Mouse (Mus musculus): Measurements from ENCODE around the gene Ccm2l. TPM values are rescaled to one million over a fixed set of nuclear protein-coding genes. Genes with fewer than 3 reads are reported as not detected.

Gene Ccm2l
- polyA plus RNA-seq (2014; fragmentation: Illumina TruSeq; extraction: RNeasy Lipid Tissue Mini Kit (QIAGEN cat#74804); ENCODE audit: low read depth, low replicate concordance): 11.4 TPM

DNA sequence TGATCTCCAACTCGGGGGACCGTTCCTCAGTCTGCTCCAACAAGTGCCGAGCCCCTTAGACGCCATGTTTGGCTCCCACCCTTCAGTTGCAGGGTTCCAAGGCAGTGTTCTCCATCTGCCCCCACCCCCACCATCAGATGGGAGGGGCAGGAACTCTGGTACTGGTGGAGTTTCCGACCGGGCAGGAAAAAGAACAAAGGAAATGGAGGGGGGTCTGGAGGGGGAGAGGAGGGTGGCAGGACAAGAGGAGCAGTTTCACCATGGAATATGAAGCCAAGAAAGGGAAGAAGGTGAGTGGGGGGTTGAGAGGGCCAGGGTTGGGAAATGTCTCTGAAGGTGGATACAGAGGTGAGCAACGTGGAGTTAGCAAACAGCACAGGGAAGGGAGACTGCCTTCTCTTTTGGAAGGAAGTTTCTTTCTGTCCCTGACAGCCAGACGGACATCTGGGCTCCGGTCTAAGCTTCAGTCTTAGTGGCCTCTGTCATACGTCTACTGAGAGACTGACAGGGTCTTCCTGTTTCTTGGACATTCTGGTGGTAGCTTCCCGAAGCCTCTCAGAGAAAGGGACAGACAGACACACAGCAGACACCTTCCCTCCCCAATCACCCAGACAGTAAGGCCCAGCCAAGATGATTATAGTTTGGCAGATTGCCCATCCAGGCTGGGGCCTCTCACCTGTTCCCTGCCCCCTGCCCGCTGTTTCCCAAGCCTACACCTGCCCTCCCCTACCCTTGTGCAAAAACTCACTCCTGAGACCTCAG lies at the start of gene Ccm2l:
TSS of gene Ccm2l (plus strand) at position 209 of the 762 bp plus-strand sequence.

DNA sequence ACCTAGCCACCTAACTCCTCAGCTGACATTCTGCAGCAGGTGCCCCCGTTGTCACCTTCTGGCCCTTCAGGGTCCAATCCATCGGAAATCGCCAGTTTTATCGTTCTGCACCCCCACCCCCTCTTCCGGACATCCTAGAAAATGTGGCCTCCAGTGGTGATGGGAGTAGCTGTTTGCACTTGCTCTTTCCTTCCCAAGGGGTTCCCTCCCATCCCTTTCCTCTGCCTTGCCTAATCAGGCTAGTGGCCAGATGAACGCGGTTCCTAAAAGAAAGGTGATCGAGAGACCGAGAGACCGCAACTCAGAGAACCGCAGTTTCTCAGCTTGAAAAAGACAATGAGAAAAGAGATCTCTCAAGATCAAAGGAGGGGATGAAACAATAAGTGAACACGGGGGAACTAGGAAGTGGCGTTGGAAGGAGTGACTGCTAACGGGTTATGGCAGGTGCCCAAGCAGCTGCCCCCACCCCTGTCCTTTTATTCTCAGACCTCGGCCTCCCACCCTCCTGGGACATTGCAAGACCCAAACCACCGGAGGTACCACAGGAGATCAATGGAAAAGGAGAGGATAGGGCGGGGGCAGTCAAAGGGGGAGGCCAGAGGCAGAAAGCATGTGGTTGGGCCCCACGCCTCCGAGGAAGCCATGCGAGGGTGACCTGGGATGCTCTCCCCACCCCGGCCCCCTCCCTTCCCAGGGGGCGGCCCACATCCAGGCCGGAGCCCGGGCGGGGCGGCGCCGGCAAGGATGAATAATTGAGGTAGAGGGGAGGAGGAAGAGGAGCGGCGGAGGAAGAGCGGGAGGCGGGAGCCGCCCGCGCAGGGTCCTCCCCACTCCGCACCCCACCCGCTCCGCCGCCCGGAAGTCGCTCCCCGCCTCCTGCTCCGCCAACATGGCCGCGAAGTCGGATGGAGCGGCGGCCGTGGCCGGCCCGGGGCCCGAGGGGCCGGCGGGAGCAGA lies 34.4 kb upstream of the Ccm2l start, which contains the start of gene Xkr7:
TSS of gene Xkr7 (plus strand) at position 727 of the 957 bp plus-strand sequence.

DNA sequence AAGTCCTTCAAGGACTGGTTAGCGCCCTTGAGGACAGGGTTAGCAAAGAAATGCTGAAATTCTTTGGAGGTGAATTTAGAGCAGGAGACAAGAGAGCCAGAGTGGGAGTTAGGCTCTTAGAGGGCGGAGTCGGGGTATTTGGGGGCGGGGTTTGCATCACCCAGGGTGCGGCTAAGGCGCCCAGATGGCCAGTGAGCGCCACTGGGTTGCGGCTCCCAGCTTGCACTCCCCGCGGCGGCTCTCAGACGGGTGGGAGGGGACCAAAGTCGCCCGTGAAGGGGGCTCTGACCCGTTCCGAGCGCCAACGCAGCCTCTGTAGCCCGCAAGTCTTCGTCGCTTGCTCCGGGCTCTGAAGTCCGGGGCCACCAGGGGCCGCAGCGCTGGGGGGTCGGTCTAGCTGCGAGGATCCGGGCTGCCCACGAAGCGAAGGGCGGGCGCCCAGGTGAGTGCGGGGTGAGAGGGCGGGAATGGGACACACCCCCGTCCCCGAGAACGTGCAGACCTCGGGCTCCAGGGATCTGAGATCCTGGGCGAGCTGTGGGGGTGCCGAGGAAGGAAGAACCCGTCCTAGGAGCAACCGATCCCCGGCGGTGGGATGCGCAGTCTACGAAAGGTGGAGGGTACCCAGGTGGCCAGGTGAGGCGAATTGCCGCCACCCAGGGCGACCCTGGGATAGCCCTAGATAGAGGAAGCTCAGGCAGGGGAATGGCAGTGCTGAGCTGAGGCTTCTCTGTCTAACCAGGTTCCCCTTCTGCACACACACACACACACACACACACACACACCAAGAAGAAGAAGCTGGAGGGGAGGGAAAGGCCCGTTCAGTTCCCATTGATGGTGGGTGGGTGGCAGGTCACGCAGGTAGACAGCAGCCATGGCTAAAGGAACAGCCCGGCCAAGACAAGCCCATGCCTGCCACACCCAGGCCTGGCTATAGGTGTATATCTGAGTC lies 42.8 kb downstream of the Ccm2l start, which contains the start of gene Hck:
TSS of gene Hck (plus strand) at position 156 of the 952 bp plus-strand sequence.

Other genes with a start within 250 kb of the Ccm2l start
- 42.0 TPM for gene Bcl2l1, start 234.2 kb upstream of the Ccm2l start, polyA plus RNA-seq (2014; fragmentation: Illumina TruSeq; extraction: RNeasy Lipid Tissue Mini Kit (QIAGEN cat#74804); ENCODE audit: low read depth, low replicate concordance)
- gene Tpx2, start 218.0 kb upstream of the Ccm2l start, polyA plus RNA-seq (2014; fragmentation: Illumina TruSeq; extraction: RNeasy Lipid Tissue Mini Kit (QIAGEN cat#74804); ENCODE audit: low read depth, low replicate concordance): 1.9 TPM
- gene Mylk2, start 154.6 kb upstream of the Ccm2l start, polyA plus RNA-seq (2014; fragmentation: Illumina TruSeq; extraction: RNeasy Lipid Tissue Mini Kit (QIAGEN cat#74804); ENCODE audit: low read depth, low replicate concordance): 1.1 TPM
- 5.9 TPM for gene Foxs1, start 132.7 kb upstream of the Ccm2l start, polyA plus RNA-seq (2014; fragmentation: Illumina TruSeq; extraction: RNeasy Lipid Tissue Mini Kit (QIAGEN cat#74804); ENCODE audit: low read depth, low replicate concordance)
- gene Dusp15, start 114.3 kb upstream of the Ccm2l start, polyA plus RNA-seq (2014; fragmentation: Illumina TruSeq; extraction: RNeasy Lipid Tissue Mini Kit (QIAGEN cat#74804); ENCODE audit: low read depth, low replicate concordance): 21.3 TPM
- 12.9 TPM for gene Ttll9, start 103.5 kb upstream of the Ccm2l start, polyA plus RNA-seq (2014; fragmentation: Illumina TruSeq; extraction: RNeasy Lipid Tissue Mini Kit (QIAGEN cat#74804); ENCODE audit: low read depth, low replicate concordance)
- gene Pdrg1, start 50.5 kb upstream of the Ccm2l start, polyA plus RNA-seq (2014; fragmentation: Illumina TruSeq; extraction: RNeasy Lipid Tissue Mini Kit (QIAGEN cat#74804); ENCODE audit: low read depth, low replicate concordance): 219 TPM
- gene Xkr7, start 34.1 kb upstream of the Ccm2l start, polyA plus RNA-seq (2014; fragmentation: Illumina TruSeq; extraction: RNeasy Lipid Tissue Mini Kit (QIAGEN cat#74804); ENCODE audit: low read depth, low replicate concordance): 4.2 TPM
- gene Hck, start 42.5 kb downstream of the Ccm2l start, polyA plus RNA-seq (2014; fragmentation: Illumina TruSeq; extraction: RNeasy Lipid Tissue Mini Kit (QIAGEN cat#74804); ENCODE audit: low read depth, low replicate concordance): 2.9 TPM
- 66.5 TPM for gene Tm9sf4, start 95.3 kb downstream of the Ccm2l start, polyA plus RNA-seq (2014; fragmentation: Illumina TruSeq; extraction: RNeasy Lipid Tissue Mini Kit (QIAGEN cat#74804); ENCODE audit: low read depth, low replicate concordance)
- 3.0 TPM for gene Tspyl3, start 159.5 kb downstream of the Ccm2l start, polyA plus RNA-seq (2014; fragmentation: Illumina TruSeq; extraction: RNeasy Lipid Tissue Mini Kit (QIAGEN cat#74804); ENCODE audit: low read depth, low replicate concordance)
- gene Plagl2, start 175.5 kb downstream of the Ccm2l start, polyA plus RNA-seq (2014; fragmentation: Illumina TruSeq; extraction: RNeasy Lipid Tissue Mini Kit (QIAGEN cat#74804); ENCODE audit: low read depth, low replicate concordance): 8.0 TPM
- 16.7 TPM for gene Pofut1, start 175.6 kb downstream of the Ccm2l start, polyA plus RNA-seq (2014; fragmentation: Illumina TruSeq; extraction: RNeasy Lipid Tissue Mini Kit (QIAGEN cat#74804); ENCODE audit: low read depth, low replicate concordance)
- 17.4 TPM for gene Kif3b, start 225.5 kb downstream of the Ccm2l start, polyA plus RNA-seq (2014; fragmentation: Illumina TruSeq; extraction: RNeasy Lipid Tissue Mini Kit (QIAGEN cat#74804); ENCODE audit: low read depth, low replicate concordance)

Data from adipose tissue, adult 10 weeks (tissue).